ENCODE assay signal across 8 mouse cellular contexts in genomic region chr4:43477857-43478533, GRCm38 (mm10). TPM values are rescaled to one million over a fixed set of nuclear protein-coding genes. Genes with fewer than 3 reads are reported as not detected.
DNase-seq lines count a peak whose midpoint lies in the region; ATAC-seq and TF ChIP-seq lines count a peak whose summit lies in the region.

No protein-coding gene starts in this region.

- ATAC-seq in erythroid progenitor cell, adult 5-6 weeks (replicated peaks; ENCODE audit: low FRiP score, poor library complexity, severe bottlenecking) = peak; percentile 98
- peak; percentile 84 for ATAC-seq in heart, embryonic 13.5 days (ENCODE audit: extremely low read depth, insufficient number of reproducible peaks, low FRiP score, low TSS enrichment)
- ATAC-seq in kidney, postnatal 0 days (replicated peaks; ENCODE audit: low FRiP score, low read depth) = peak; percentile 90
- ATAC-seq in liver, embryonic 11.5 days (replicated peaks; ENCODE audit: low FRiP score) = peak; percentile 94

- no peaks in the 10 kb centered on the region for H3K36me3 ChIP-seq in heart, embryonic 13.5 days
- no peaks in the 10 kb centered on the region for H3K36me3 ChIP-seq in kidney, postnatal 0 days (ENCODE audit: insufficient read depth, low read length)
- no peaks in the 10 kb centered on the region for H3K36me3 ChIP-seq in liver, embryonic 11.5 days (ENCODE audit: control insufficient read depth, insufficient read depth, low read length)
- H3K36me3 ChIP-seq in splenic B cell, adult 2 months (ENCODE audit: control insufficient read depth, insufficient read depth, low read length, poor library complexity, severe bottlenecking) = no peaks in the 10 kb centered on the region

- peak; percentile 93 for DNase-seq in CD4-positive helper T cell, adult 2 months (ENCODE audit: low read depth, low spot score)
- peak; percentile 96 for DNase-seq in kidney, postnatal 0 days (ENCODE audit: low spot score)
- DNase-seq in liver, embryonic 11.5 days (ENCODE audit: low spot score) = peak; percentile 73
- peak; percentile 94 for DNase-seq in naive thymus-derived CD4-positive, alpha-beta T cell, adult 2 months (ENCODE audit: low read depth)
- peak; percentile 97 for DNase-seq in splenic B cell, adult 2 months (ENCODE audit: low read depth, low spot score)

- no peaks in the 10 kb centered on the region for H3K4me1 ChIP-seq in brown adipose tissue, adult 24 weeks (ENCODE audit: control insufficient read depth, insufficient read depth, insufficient read length, low read length)
- peaks cover 3% of the 10 kb centered on the region; the same call in 1 of the 2 replicates for H3K4me1 ChIP-seq in heart, embryonic 13.5 days
- H3K4me1 ChIP-seq in kidney, postnatal 0 days (replicated peaks; ENCODE audit: insufficient read depth, low read length) = no peaks in the 10 kb centered on the region
- peaks cover 5% of the 10 kb centered on the region for H3K4me1 ChIP-seq in liver, embryonic 11.5 days (replicated peaks; ENCODE audit: control insufficient read depth, insufficient read depth, low read length)

- TF ChIP-seq CTCF in kidney, postnatal 0 days (IDR thresholded peaks at IDR 0.05; ENCODE audit: low read depth) = peak; percentile 68

- 11% methylated on average over 11 of the region's 11 CpGs for WGBS in heart, embryonic 13.5 days
- WGBS in kidney, postnatal 0 days = 16% methylated on average over 11 of the region's 11 CpGs
- WGBS in liver, embryonic 11.5 days = 17% methylated on average over 11 of the region's 11 CpGs

- H3K4me2 ChIP-seq in heart, embryonic 13.5 days = peak overlapping the region; percentile 64
- H3K4me2 ChIP-seq in kidney, postnatal 0 days (ENCODE audit: low read length) = peak overlapping the region; percentile 50
- peak overlapping the region; percentile 63 for H3K4me2 ChIP-seq in liver, embryonic 11.5 days

- no peaks in the 10 kb centered on the region for H3K9me3 ChIP-seq in heart, embryonic 13.5 days
- no peaks in the 10 kb centered on the region for H3K9me3 ChIP-seq in kidney, postnatal 0 days (replicated peaks; ENCODE audit: low read length)
- H3K9me3 ChIP-seq in liver, embryonic 11.5 days (ENCODE audit: control insufficient read depth, low read length) = no peaks in the 10 kb centered on the region

- H3K4me3 ChIP-seq in brown adipose tissue, adult 24 weeks (ENCODE audit: insufficient read depth, low read depth, low read length) = peak overlapping the region; percentile 49
- H3K4me3 ChIP-seq in heart, embryonic 13.5 days = peak overlapping the region; percentile 43
- H3K4me3 ChIP-seq in kidney, postnatal 0 days (replicated peaks; ENCODE audit: low read depth, low read length) = peak overlapping the region; percentile 24
- H3K4me3 ChIP-seq in liver, embryonic 11.5 days (ENCODE audit: low read depth, low read length) = peak overlapping the region; percentile 36

- 0 out of 2 replicates have a peak, but pooled peaks cover 6% of the 10 kb centered on the region for H3K27me3 ChIP-seq in heart, embryonic 13.5 days (replicated peaks)
- no peaks in the 10 kb centered on the region for H3K27me3 ChIP-seq in kidney, postnatal 0 days (ENCODE audit: insufficient read depth, low read length)
- no peaks in the 10 kb centered on the region for H3K27me3 ChIP-seq in liver, embryonic 11.5 days (replicated peaks; ENCODE audit: control insufficient read depth, insufficient read depth, low read length)
- no peaks in the 10 kb centered on the region for H3K27me3 ChIP-seq in splenic B cell, adult 2 months (ENCODE audit: control insufficient read depth, insufficient read depth, low read length, poor library complexity, severe bottlenecking)

- H3K9ac ChIP-seq in heart, embryonic 13.5 days = peak overlapping the region; percentile 74
- 0 out of 2 replicates have a peak overlapping the region, but pooled peaks have one; percentile 23 for H3K9ac ChIP-seq in kidney, postnatal 0 days (ENCODE audit: low read depth, low read length)
- H3K9ac ChIP-seq in liver, embryonic 11.5 days (ENCODE audit: low read depth, low read length) = peak overlapping the region; percentile 34

- H3K27ac ChIP-seq in brown adipose tissue, adult 24 weeks (replicated peaks; ENCODE audit: low read depth, low read length) = peak overlapping the region; percentile 64
- peak overlapping the region; percentile 16 for H3K27ac ChIP-seq in heart, embryonic 13.5 days (replicated peaks)
- no peak overlapping the region for H3K27ac ChIP-seq in kidney, postnatal 0 days
- H3K27ac ChIP-seq in liver, embryonic 11.5 days (ENCODE audit: low read depth, low read length) = no peak overlapping the region

RNA-seq across cellular contexts. Expression of gene Sit1, which starts 5.5 kb away (rescaled TPM):
- polyA plus RNA-seq in brown adipose tissue, adult 24 weeks (2012; ENCODE audit: insufficient read depth, insufficient read length, missing spikeins) = not detected in 2 replicates
- total RNA-seq in erythroid progenitor cell, adult 5-6 weeks (2015; ENCODE audit: low replicate concordance) = not detected in 2 replicates
- 3.2 TPM in 1 of 2 replicates, not detected in the other for total RNA-seq in erythroid progenitor cell, adult 5-6 weeks (2017; ENCODE audit: low replicate concordance)
- not detected in 2 replicates for polyA plus RNA-seq in heart, embryonic 13.5 days (2015; fragmentation: Nextera tagmentation; extraction: Ambion mirVana)
- not detected in 2 replicates for polyA plus RNA-seq in kidney, postnatal 0 days (2015; fragmentation: Nextera tagmentation; extraction: Ambion mirVana)
- polyA plus RNA-seq in liver, embryonic 11.5 days (2014; fragmentation: Nextera tagmentation; extraction: Ambion mirVana) = not detected in 2 replicates

RNA-seq across cellular contexts. Expression of gene Ccdc107, which starts 14.7 kb away (rescaled TPM):
- polyA plus RNA-seq in brown adipose tissue, adult 24 weeks (2012; ENCODE audit: insufficient read depth, insufficient read length, missing spikeins) = 31.3 and 34.0 TPM in 2 replicates
- total RNA-seq in erythroid progenitor cell, adult 5-6 weeks (2015; ENCODE audit: low replicate concordance) = 26.0 and 46.9 TPM in 2 replicates
- total RNA-seq in erythroid progenitor cell, adult 5-6 weeks (2017; ENCODE audit: low replicate concordance) = 38.5 and 41.1 TPM in 2 replicates
- polyA plus RNA-seq in heart, embryonic 13.5 days (2015; fragmentation: Nextera tagmentation; extraction: Ambion mirVana) = 70.9 and 77.6 TPM in 2 replicates
- polyA plus RNA-seq in kidney, postnatal 0 days (2015; fragmentation: Nextera tagmentation; extraction: Ambion mirVana) = 104 and 107 TPM in 2 replicates
- 60.3 and 60.5 TPM in 2 replicates for polyA plus RNA-seq in liver, embryonic 11.5 days (2014; fragmentation: Nextera tagmentation; extraction: Ambion mirVana)

RNA-seq across cellular contexts. Expression of gene Arhgef39, which starts 21.5 kb away (rescaled TPM):
- polyA plus RNA-seq in brown adipose tissue, adult 24 weeks (2012; ENCODE audit: insufficient read depth, insufficient read length, missing spikeins) = not detected in 2 replicates
- 233 and 242 TPM in 2 replicates for total RNA-seq in erythroid progenitor cell, adult 5-6 weeks (2015; ENCODE audit: low replicate concordance)
- 202 and 213 TPM in 2 replicates for total RNA-seq in erythroid progenitor cell, adult 5-6 weeks (2017; ENCODE audit: low replicate concordance)
- polyA plus RNA-seq in heart, embryonic 13.5 days (2015; fragmentation: Nextera tagmentation; extraction: Ambion mirVana) = 32.0 and 40.3 TPM in 2 replicates
- polyA plus RNA-seq in kidney, postnatal 0 days (2015; fragmentation: Nextera tagmentation; extraction: Ambion mirVana) = 15.2 and 15.4 TPM in 2 replicates
- 45.1 and 46.1 TPM in 2 replicates for polyA plus RNA-seq in liver, embryonic 11.5 days (2014; fragmentation: Nextera tagmentation; extraction: Ambion mirVana)

RNA-seq across cellular contexts. Expression of gene Cd72, which starts 23.6 kb away (rescaled TPM):
- 1.5 and 1.9 TPM in 2 replicates for polyA plus RNA-seq in brown adipose tissue, adult 24 weeks (2012; ENCODE audit: insufficient read depth, insufficient read length, missing spikeins)
- total RNA-seq in erythroid progenitor cell, adult 5-6 weeks (2015; ENCODE audit: low replicate concordance) = 17.2 and 22.3 TPM in 2 replicates
- 23.1 and 23.5 TPM in 2 replicates for total RNA-seq in erythroid progenitor cell, adult 5-6 weeks (2017; ENCODE audit: low replicate concordance)
- 1.9 and 2.6 TPM in 2 replicates for polyA plus RNA-seq in heart, embryonic 13.5 days (2015; fragmentation: Nextera tagmentation; extraction: Ambion mirVana)
- polyA plus RNA-seq in kidney, postnatal 0 days (2015; fragmentation: Nextera tagmentation; extraction: Ambion mirVana) = 2.9 and 5.0 TPM in 2 replicates
- polyA plus RNA-seq in liver, embryonic 11.5 days (2014; fragmentation: Nextera tagmentation; extraction: Ambion mirVana) = 1.2 and 1.3 TPM in 2 replicates

RNA-seq across cellular contexts. Expression of gene Car9, which starts 28.8 kb away (rescaled TPM):
- not detected in 2 replicates for polyA plus RNA-seq in brown adipose tissue, adult 24 weeks (2012; ENCODE audit: insufficient read depth, insufficient read length, missing spikeins)
- 1.7 TPM in 1 of 2 replicates, not detected in the other for total RNA-seq in erythroid progenitor cell, adult 5-6 weeks (2015; ENCODE audit: low replicate concordance)
- total RNA-seq in erythroid progenitor cell, adult 5-6 weeks (2017; ENCODE audit: low replicate concordance) = not detected in 2 replicates
- polyA plus RNA-seq in heart, embryonic 13.5 days (2015; fragmentation: Nextera tagmentation; extraction: Ambion mirVana) = 1.8 and 2.0 TPM in 2 replicates
- polyA plus RNA-seq in kidney, postnatal 0 days (2015; fragmentation: Nextera tagmentation; extraction: Ambion mirVana) = 0.48 and 1.3 TPM in 2 replicates
- polyA plus RNA-seq in liver, embryonic 11.5 days (2014; fragmentation: Nextera tagmentation; extraction: Ambion mirVana) = 1.5 and 2.0 TPM in 2 replicates

Comparison
In these comparisons a context has a peak if more than half of its experiments do, and no peak if none do; other contexts are left out.
1. H3K27ac ChIP-seq: peak in brown adipose tissue, adult 24 weeks (single experiment) and heart, embryonic 13.5 days (single experiment); none in kidney, postnatal 0 days (single experiment) and liver, embryonic 11.5 days (single experiment).
2. H3K9ac ChIP-seq: peak in every context shown above with its lines; median percentile 74 in heart, embryonic 13.5 days; 34 in liver, embryonic 11.5 days; 23 in kidney, postnatal 0 days.
3. RNA of gene Arhgef39, which starts 21.5 kb away (polyA plus RNA-seq): 45.1 to 46.1 TPM in liver, embryonic 11.5 days, 32.0 to 40.3 TPM in heart, embryonic 13.5 days and 15.2 to 15.4 TPM in kidney, postnatal 0 days; not detected in brown adipose tissue, adult 24 weeks; every median in the first group is over 10 times any median in the second.
4. Peak in every context shown above with its lines, with median percentiles within 50 percentile points of each other: DNase-seq, H3K4me3 ChIP-seq, ATAC-seq and H3K4me2 ChIP-seq.